25 mouse cellular contexts compared by ENCODE assay signal in genomic region chr2:34227688-34228087, GRCm38 (mm10).
A peak's percentile ranks its signal among the peaks of the same experiment; 100 is the strongest.
DNase-seq lines count a peak whose midpoint lies in the region; ATAC-seq lines count a peak whose summit lies in the region.
"Had no signal": no experiment of that assay in that cellular context is flagged by ENCODE, and none has a peak within 500 bp of the region (broad histone marks: within the 10 kb centered on the region; RNA-seq: fewer than 3 reads in every experiment).

No protein-coding gene starts in this region.

- no peak overlapping the region for H3K4me3 ChIP-seq in forebrain, embryonic 12.5 days (replicated peaks)
- no peak overlapping the region for H3K4me3 ChIP-seq in forebrain, embryonic 15.5 days
- H3K4me3 ChIP-seq in hindbrain, embryonic 13.5 days, result no peak overlapping the region
- H3K4me3 ChIP-seq in hindbrain, embryonic 16.5 days (ENCODE audit: low read length), result no peak overlapping the region
- H3K4me3 ChIP-seq in midbrain, embryonic 15.5 days, result no peak overlapping the region
- H3K4me3 ChIP-seq in midbrain, embryonic 16.5 days (ENCODE audit: low read depth, low read length), result no peak overlapping the region
- no peak overlapping the region for H3K4me3 ChIP-seq in hindbrain, embryonic 15.5 days
- H3K4me3 ChIP-seq: embryonic facial prominence, embryonic 12.5 days; forebrain, embryonic 13.5 days; heart, embryonic 10.5 days had no signal

- no peaks in the 10 kb centered on the region for H3K9me3 ChIP-seq in forebrain, embryonic 12.5 days
- no peaks in the 10 kb centered on the region for H3K9me3 ChIP-seq in forebrain, embryonic 15.5 days
- H3K9me3 ChIP-seq in hindbrain, embryonic 13.5 days, result no peaks in the 10 kb centered on the region
- no peaks in the 10 kb centered on the region for H3K9me3 ChIP-seq in hindbrain, embryonic 16.5 days (ENCODE audit: control insufficient read depth, low read length)
- H3K9me3 ChIP-seq in midbrain, embryonic 15.5 days, result no peaks in the 10 kb centered on the region
- no peaks in the 10 kb centered on the region for H3K9me3 ChIP-seq in midbrain, embryonic 16.5 days (replicated peaks; ENCODE audit: control insufficient read depth, low read length, poor library complexity, severe bottlenecking)
- no peaks in the 10 kb centered on the region for H3K9me3 ChIP-seq in hindbrain, embryonic 15.5 days
- H3K9me3 ChIP-seq: embryonic facial prominence, embryonic 12.5 days; forebrain, embryonic 13.5 days; G1E; heart, embryonic 10.5 days had no signal

- H3K27me3 ChIP-seq in forebrain, embryonic 12.5 days, result no peaks in the 10 kb centered on the region
- H3K27me3 ChIP-seq in forebrain, embryonic 15.5 days, result peaks cover 14% of the 10 kb centered on the region; the same call in 1 of the 2 replicates
- no peaks in the 10 kb centered on the region for H3K27me3 ChIP-seq in hindbrain, embryonic 13.5 days
- no peaks in the 10 kb centered on the region for H3K27me3 ChIP-seq in hindbrain, embryonic 16.5 days (replicated peaks; ENCODE audit: control insufficient read depth, insufficient read depth, low read length)
- H3K27me3 ChIP-seq in midbrain, embryonic 15.5 days (replicated peaks), result no peaks in the 10 kb centered on the region
- no peaks in the 10 kb centered on the region for H3K27me3 ChIP-seq in midbrain, embryonic 16.5 days (ENCODE audit: control insufficient read depth, insufficient read depth, low read depth, low read length)
- no peaks in the 10 kb centered on the region for H3K27me3 ChIP-seq in hindbrain, embryonic 15.5 days
- H3K27me3 ChIP-seq: embryonic facial prominence, embryonic 12.5 days had no signal

- ATAC-seq in forebrain, embryonic 12.5 days (ENCODE audit: low FRiP score), result peak; percentile 46; the same call in 1 of the 2 replicates
- ATAC-seq in forebrain, embryonic 15.5 days (replicated peaks), result no peak
- ATAC-seq in hindbrain, embryonic 13.5 days (ENCODE audit: low FRiP score), result no peak
- no peak for ATAC-seq in hindbrain, embryonic 16.5 days
- ATAC-seq in midbrain, embryonic 15.5 days (replicated peaks), result no peak
- ATAC-seq in midbrain, embryonic 16.5 days, result no peak
- ATAC-seq in hindbrain, embryonic 15.5 days (ENCODE audit: low FRiP score, low read depth), result no peak
- ATAC-seq: CD4-positive, CD25-positive, alpha-beta regulatory T cell, adult 4 months; forebrain, embryonic 13.5 days; inflammation-experienced regulatory T-cells, adult 6 months had no signal

- H3K4me2 ChIP-seq in forebrain, embryonic 12.5 days, result no peak overlapping the region
- no peak overlapping the region for H3K4me2 ChIP-seq in forebrain, embryonic 15.5 days (replicated peaks)
- no peak overlapping the region for H3K4me2 ChIP-seq in hindbrain, embryonic 13.5 days
- no peak overlapping the region for H3K4me2 ChIP-seq in hindbrain, embryonic 16.5 days (ENCODE audit: low read length)
- H3K4me2 ChIP-seq in midbrain, embryonic 15.5 days, result no peak overlapping the region
- H3K4me2 ChIP-seq in midbrain, embryonic 16.5 days (ENCODE audit: low read length), result no peak overlapping the region
- H3K4me2 ChIP-seq in hindbrain, embryonic 15.5 days, result no peak overlapping the region
- H3K4me2 ChIP-seq: embryonic facial prominence, embryonic 12.5 days; forebrain, embryonic 13.5 days had no signal

- 36% methylated on average over 4 of the region's 4 CpGs for WGBS in forebrain, embryonic 12.5 days
- WGBS in forebrain, embryonic 15.5 days, result 35% methylated on average over 4 of the region's 4 CpGs
- WGBS in hindbrain, embryonic 13.5 days, result 44% methylated on average over 4 of the region's 4 CpGs
- WGBS in hindbrain, embryonic 16.5 days, result 36% methylated on average over 4 of the region's 4 CpGs
- WGBS in midbrain, embryonic 15.5 days, result 41% methylated on average over 4 of the region's 4 CpGs
- 41% methylated on average over 4 of the region's 4 CpGs for WGBS in midbrain, embryonic 16.5 days
- WGBS in hindbrain, embryonic 15.5 days, result 37% methylated on average over 4 of the region's 4 CpGs

- no peak overlapping the region for H3K9ac ChIP-seq in forebrain, embryonic 12.5 days
- H3K9ac ChIP-seq in forebrain, embryonic 15.5 days (replicated peaks), result no peak overlapping the region
- no peak overlapping the region for H3K9ac ChIP-seq in hindbrain, embryonic 13.5 days
- no peak overlapping the region for H3K9ac ChIP-seq in hindbrain, embryonic 16.5 days (ENCODE audit: low read depth, low read length)
- H3K9ac ChIP-seq in midbrain, embryonic 15.5 days, result no peak overlapping the region
- no peak overlapping the region for H3K9ac ChIP-seq in midbrain, embryonic 16.5 days (ENCODE audit: low read depth, low read length)
- H3K9ac ChIP-seq in hindbrain, embryonic 15.5 days, result no peak overlapping the region
- H3K9ac ChIP-seq: embryonic facial prominence, embryonic 12.5 days; forebrain, embryonic 13.5 days had no signal

- H3K27ac ChIP-seq in forebrain, embryonic 12.5 days, result 0 out of 2 replicates have a peak overlapping the region, but pooled peaks have one; percentile 53
- H3K27ac ChIP-seq in forebrain, embryonic 15.5 days (replicated peaks), result no peak overlapping the region
- H3K27ac ChIP-seq in hindbrain, embryonic 13.5 days, result peak overlapping the region; percentile 63; the same call in 1 of the 2 replicates
- no peak overlapping the region for H3K27ac ChIP-seq in hindbrain, embryonic 16.5 days (ENCODE audit: low read depth, low read length)
- peak overlapping the region; percentile 35; the same call in 1 of the 2 replicates for H3K27ac ChIP-seq in midbrain, embryonic 15.5 days
- no peak overlapping the region for H3K27ac ChIP-seq in midbrain, embryonic 16.5 days (ENCODE audit: low read length)
- 0 out of 2 replicates have a peak overlapping the region, but pooled peaks have one; percentile 38 for H3K27ac ChIP-seq in hindbrain, embryonic 15.5 days (replicated peaks)
- H3K27ac ChIP-seq: embryonic facial prominence, embryonic 12.5 days; forebrain, embryonic 13.5 days; heart, embryonic 10.5 days had no signal

- peaks cover 56% of the 10 kb centered on the region for H3K4me1 ChIP-seq in forebrain, embryonic 12.5 days
- H3K4me1 ChIP-seq in forebrain, embryonic 15.5 days, result peaks cover 56% of the 10 kb centered on the region
- peaks cover 69% of the 10 kb centered on the region for H3K4me1 ChIP-seq in hindbrain, embryonic 13.5 days (replicated peaks)
- H3K4me1 ChIP-seq in hindbrain, embryonic 16.5 days (ENCODE audit: control insufficient read depth, insufficient read depth, low read depth, low read length), result peaks cover 37% of the 10 kb centered on the region
- H3K4me1 ChIP-seq in midbrain, embryonic 15.5 days, result peaks cover 50% of the 10 kb centered on the region
- H3K4me1 ChIP-seq in midbrain, embryonic 16.5 days (ENCODE audit: control insufficient read depth, insufficient read depth, low read length), result peaks cover 54% of the 10 kb centered on the region
- peaks cover 64% of the 10 kb centered on the region for H3K4me1 ChIP-seq in hindbrain, embryonic 15.5 days (replicated peaks)

- no peak for DNase-seq in embryo, embryonic 9.5 days (ENCODE audit: extremely low spot score)
- DNase-seq: adrenal gland, adult 8-10 months; adrenal gland, postnatal 36 days; B cell, adult 2 months; cerebellum, adult 11 months; cerebellum, adult 8-10 months; cerebellum, postnatal 14 days; embryo, embryonic 11 days; gastrocnemius, postnatal 10 days; heart, adult 18-20 months; heart, postnatal 10 days; heart, postnatal 4 days had no signal

- H3K36me3 ChIP-seq in forebrain, embryonic 12.5 days (replicated peaks), result no peaks in the 10 kb centered on the region
- no peaks in the 10 kb centered on the region for H3K36me3 ChIP-seq in forebrain, embryonic 15.5 days
- peaks cover 3% of the 10 kb centered on the region for H3K36me3 ChIP-seq in hindbrain, embryonic 13.5 days
- no peaks in the 10 kb centered on the region for H3K36me3 ChIP-seq in hindbrain, embryonic 16.5 days (ENCODE audit: control insufficient read depth, insufficient read depth, low read length)
- no peaks in the 10 kb centered on the region for H3K36me3 ChIP-seq in midbrain, embryonic 15.5 days (replicated peaks)
- no peaks in the 10 kb centered on the region for H3K36me3 ChIP-seq in midbrain, embryonic 16.5 days (ENCODE audit: control insufficient read depth, insufficient read depth, low read length)
- no peaks in the 10 kb centered on the region for H3K36me3 ChIP-seq in hindbrain, embryonic 15.5 days
- H3K36me3 ChIP-seq: embryonic facial prominence, embryonic 12.5 days; G1E had no signal

Comparison
In these comparisons a context has a peak if more than half of its experiments do, and no peak if none do; other contexts are left out.
1. H3K27ac ChIP-seq: peak in forebrain, embryonic 12.5 days (single experiment), hindbrain, embryonic 13.5 days (single experiment), midbrain, embryonic 15.5 days (single experiment) and hindbrain, embryonic 15.5 days (single experiment); none in forebrain, embryonic 15.5 days (single experiment), hindbrain, embryonic 16.5 days (single experiment) and midbrain, embryonic 16.5 days (single experiment).